Mouse (Mus musculus) heart, embryonic 13.5 days (tissue): ENCODE results near the gene Pitpnm2. TPM values are rescaled to one million over a fixed set of nuclear protein-coding genes. Genes with fewer than 3 reads are reported as not detected.

Experiments
- ATAC-seq: fragments of 200-750 bp; cut with Nextera tagmentation; 2 replicates; pipeline ENCODE4 v1.8.0; 2017; ENCODE audit warnings: moderate TSS enrichment; ENCODE audit not compliant: insufficient number of reproducible peaks, low FRiP score, low TSS enrichment; ENCODE audit errors: extremely low read depth
- H3K27ac ChIP-seq: fragments of 300-500 bp; sonication (generic); replicated peaks from 2 replicates; pipeline ENCODE4 v1.5.1; 2015; ENCODE audit warnings: moderate library complexity, mild to moderate bottlenecking, inconsistent platforms
- H3K27me3 ChIP-seq: fragments of 300-500 bp; sonication (generic); replicated peaks from 2 replicates; pipeline ENCODE4 v1.6.1; 2015; ENCODE audit warnings: mild to moderate bottlenecking, inconsistent platforms
- H3K36me3 ChIP-seq: fragments of 300-500 bp; sonication (generic); 2 replicates; pipeline ENCODE4 v1.6.1; 2015; ENCODE audit warnings: mild to moderate bottlenecking, inconsistent platforms
- H3K4me1 ChIP-seq: fragments of 300-500 bp; sonication (generic); 2 replicates; pipeline ENCODE4 v1.6.1; 2015; ENCODE audit warnings: inconsistent platforms
- H3K4me2 ChIP-seq: fragments of 300-500 bp; sonication (generic); 2 replicates; pipeline ENCODE4 v1.6.1; 2015; ENCODE audit warnings: inconsistent platforms, mild to moderate bottlenecking, moderate library complexity
- H3K4me3 ChIP-seq: fragments of 300-500 bp; sonication (generic); 2 replicates; pipeline ENCODE4 v1.5.1; 2015; ENCODE audit warnings: moderate library complexity, mild to moderate bottlenecking, inconsistent platforms
- H3K9ac ChIP-seq: fragments of 300-500 bp; sonication (generic); 2 replicates; pipeline ENCODE4 v1.6.1; 2015; ENCODE audit warnings: inconsistent platforms, mild to moderate bottlenecking, moderate library complexity
- H3K9me3 ChIP-seq: fragments of 300-500 bp; sonication (generic); 2 replicates; pipeline ENCODE4 v1.6.1; 2016; ENCODE audit warnings: inconsistent platforms
- WGBS: fragments of 180-500 bp; shearing (Covaris S2); methylation state at CpG from one replicate; pipeline ENCODE4 v1.1.7; 2015; ENCODE audit warnings: mixed read lengths; 5-methylcytosine and 5-hydroxymethylcytosine counted together
- polyA plus RNA-seq: library from polyadenylated mRNA; unstranded; fragments of >200 nt; fragmentation: Nextera tagmentation; extraction: Ambion mirVana; gene quantifications from 2 replicates; pipeline ENCODE4 v1.2.1, GENCODE M21; 2015

The Pitpnm2 gene
- polyA plus RNA-seq, 1 experiment from 2014 or later = 6.6 TPM

- Histone ChIP-seq H3K4me3 (no peak overlapping the region), H3K9ac (no peak overlapping the region), H3K27me3 (0 out of 2 replicates have a peak, but pooled peaks cover 3% of the 10 kb centered on the region), H3K9me3 (no peaks in the 10 kb centered on the region), H3K36me3 (peaks cover 4% of the 10 kb centered on the region; the same call in 1 of the 2 replicates), H3K4me2 (no peak overlapping the region), H3K4me1 (peaks cover 3% of the 10 kb centered on the region), H3K27ac (no peak overlapping the region)
- no peak for ATAC-seq
- 84% methylated on average over 11 of the region's 11 CpGs for WGBS
Observed at GRCm38 (mm10) chr5:124100128-124101044, 149.2 kb downstream of the Pitpnm2 start.

GRCm38 (mm10) chr5:124098923-124099322, 150.6 kb downstream of the Pitpnm2 start:
- no peak for ATAC-seq
- 75% methylated on average over 2 of the region's 2 CpGs for WGBS

GRCm38 (mm10) chr5:124095596-124096232, 153.8 kb downstream of the Pitpnm2 start, which contains the start of gene Abcb9:
TSS of gene Abcb9 (minus strand) at chr5:124095798.
- H3K27me3 ChIP-seq = peaks cover 10% of the 10 kb centered on the region
- H3K4me1 ChIP-seq = peaks cover 20% of the 10 kb centered on the region
- H3K9ac ChIP-seq = peak within 1 kb of the TSS; percentile 78
- peak within 1 kb of the TSS; percentile 85 for H3K4me2 ChIP-seq
- H3K9me3 ChIP-seq = no peaks in the 10 kb centered on the region
- ATAC-seq = peak; percentile 83
- WGBS = 2% methylated on average over 42 of the region's 42 CpGs
- H3K27ac ChIP-seq = no peak within 1 kb of the TSS
- H3K4me3 ChIP-seq = peak within 1 kb of the TSS; percentile 57
- no peaks in the 10 kb centered on the region for H3K36me3 ChIP-seq

More at GRCm38 (mm10) chr5:124098923-124099322, 150.6 kb downstream of the Pitpnm2 start:
- Histone ChIP-seq H3K4me2 (no peak overlapping the region), H3K27ac (no peak overlapping the region), H3K9ac (no peak overlapping the region), H3K27me3 (peaks cover 9% of the 10 kb centered on the region), H3K36me3 (peaks cover under 1% of the 10 kb centered on the region; the same call in 1 of the 2 replicates), H3K9me3 (no peaks in the 10 kb centered on the region), H3K4me3 (no peak overlapping the region), H3K4me1 (peaks cover 9% of the 10 kb centered on the region)

- Histone ChIP-seq H3K9ac (peak overlapping the region; percentile 78), H3K4me1 (peaks cover 20% of the 10 kb centered on the region), H3K27me3 (peaks cover 10% of the 10 kb centered on the region), H3K9me3 (no peaks in the 10 kb centered on the region), H3K27ac (no peak overlapping the region), H3K4me3 (peak overlapping the region; percentile 57), H3K4me2 (peak overlapping the region; percentile 85), H3K36me3 (no peaks in the 10 kb centered on the region)
- 16% methylated on average over 19 of the region's 19 CpGs for WGBS
- peak; percentile 10; the same call in 1 of the 2 replicates for ATAC-seq
Observed at GRCm38 (mm10) chr5:124095077-124095581, 154.4 kb downstream of the Pitpnm2 start.

- 90% methylated on average over 12 of the region's 12 CpGs for WGBS
- no peaks in the 10 kb centered on the region for H3K36me3 ChIP-seq
- no peak overlapping the region for H3K9ac ChIP-seq
- no peak overlapping the region for H3K4me3 ChIP-seq
- peaks cover 10% of the 10 kb centered on the region for H3K27me3 ChIP-seq
- no peak for ATAC-seq
- H3K27ac ChIP-seq = no peak overlapping the region
- peak overlapping the region; percentile 36; the same call in 1 of the 2 replicates for H3K4me2 ChIP-seq
- peaks cover 20% of the 10 kb centered on the region for H3K4me1 ChIP-seq
- no peaks in the 10 kb centered on the region for H3K9me3 ChIP-seq
Observed at GRCm38 (mm10) chr5:124093852-124094604, 155.5 kb downstream of the Pitpnm2 start.

- H3K9ac ChIP-seq = no peak overlapping the region
- WGBS = 69% methylated on average over 11 of the region's 11 CpGs
- no peak overlapping the region for H3K4me2 ChIP-seq
Observed at GRCm38 (mm10) chr5:124093120-124093794, 156.3 kb downstream of the Pitpnm2 start.

GRCm38 (mm10) chr5:124091951-124092406, 157.6 kb downstream of the Pitpnm2 start:
- no peak overlapping the region for H3K9ac ChIP-seq
- H3K4me2 ChIP-seq = no peak overlapping the region; the same call in 1 of the 2 replicates
- 46% methylated on average over 9 of the region's 9 CpGs for WGBS
- peaks cover 8% of the 10 kb centered on the region for H3K27me3 ChIP-seq
- no peak overlapping the region for H3K4me3 ChIP-seq
- H3K27ac ChIP-seq = no peak overlapping the region
- no peaks in the 10 kb centered on the region for H3K36me3 ChIP-seq
- H3K4me1 ChIP-seq = peaks cover 20% of the 10 kb centered on the region
- no peak for ATAC-seq
- no peaks in the 10 kb centered on the region for H3K9me3 ChIP-seq

More at GRCm38 (mm10) chr5:124093120-124093794, 156.3 kb downstream of the Pitpnm2 start:
- Histone ChIP-seq H3K27me3 (peaks cover 10% of the 10 kb centered on the region), H3K27ac (no peak overlapping the region), H3K4me3 (no peak overlapping the region), H3K9me3 (no peaks in the 10 kb centered on the region), H3K4me1 (peaks cover 20% of the 10 kb centered on the region), H3K36me3 (no peaks in the 10 kb centered on the region)
- no peak for ATAC-seq

GRCm38 (mm10) chr5:124089868-124090267, 159.7 kb downstream of the Pitpnm2 start:
- H3K4me1 ChIP-seq = peaks cover 17% of the 10 kb centered on the region; the same call in 1 of the 2 replicates
- peaks cover 15% of the 10 kb centered on the region for H3K27me3 ChIP-seq
- H3K4me2 ChIP-seq = no peak overlapping the region
- H3K4me3 ChIP-seq = no peak overlapping the region
- H3K9ac ChIP-seq = no peak overlapping the region
- H3K36me3 ChIP-seq = no peaks in the 10 kb centered on the region
- H3K9me3 ChIP-seq = no peaks in the 10 kb centered on the region
- WGBS = 80% methylated on average over 23 of the region's 23 CpGs
- ATAC-seq = no peak
- no peak overlapping the region for H3K27ac ChIP-seq

GRCm38 (mm10) chr5:124086876-124087275, 162.7 kb downstream of the Pitpnm2 start:
- Histone ChIP-seq H3K4me2 (no peak overlapping the region), H3K27me3 (peaks cover 8% of the 10 kb centered on the region), H3K9ac (no peak overlapping the region), H3K27ac (no peak overlapping the region), H3K9me3 (no peaks in the 10 kb centered on the region), H3K4me3 (no peak overlapping the region), H3K4me1 (peaks cover 10% of the 10 kb centered on the region; the same call in 1 of the 2 replicates), H3K36me3 (no peaks in the 10 kb centered on the region)
- 73% methylated on average over 4 of the region's 4 CpGs for WGBS
- ATAC-seq = no peak

- Histone ChIP-seq H3K4me2 (no peak overlapping the region), H3K27me3 (peaks cover 8% of the 10 kb centered on the region), H3K9ac (no peak overlapping the region), H3K36me3 (no peaks in the 10 kb centered on the region), H3K4me1 (peaks cover 17% of the 10 kb centered on the region), H3K27ac (no peak overlapping the region), H3K9me3 (no peaks in the 10 kb centered on the region), H3K4me3 (no peak overlapping the region)
- no peak for ATAC-seq
- 58% methylated on average over 3 of the region's 3 CpGs for WGBS
Observed at GRCm38 (mm10) chr5:124085513-124085912, 164.0 kb downstream of the Pitpnm2 start.
